Mouse (Mus musculus): ENCODE data around the gene Phactr2.

The Phactr2 gene

DNA sequence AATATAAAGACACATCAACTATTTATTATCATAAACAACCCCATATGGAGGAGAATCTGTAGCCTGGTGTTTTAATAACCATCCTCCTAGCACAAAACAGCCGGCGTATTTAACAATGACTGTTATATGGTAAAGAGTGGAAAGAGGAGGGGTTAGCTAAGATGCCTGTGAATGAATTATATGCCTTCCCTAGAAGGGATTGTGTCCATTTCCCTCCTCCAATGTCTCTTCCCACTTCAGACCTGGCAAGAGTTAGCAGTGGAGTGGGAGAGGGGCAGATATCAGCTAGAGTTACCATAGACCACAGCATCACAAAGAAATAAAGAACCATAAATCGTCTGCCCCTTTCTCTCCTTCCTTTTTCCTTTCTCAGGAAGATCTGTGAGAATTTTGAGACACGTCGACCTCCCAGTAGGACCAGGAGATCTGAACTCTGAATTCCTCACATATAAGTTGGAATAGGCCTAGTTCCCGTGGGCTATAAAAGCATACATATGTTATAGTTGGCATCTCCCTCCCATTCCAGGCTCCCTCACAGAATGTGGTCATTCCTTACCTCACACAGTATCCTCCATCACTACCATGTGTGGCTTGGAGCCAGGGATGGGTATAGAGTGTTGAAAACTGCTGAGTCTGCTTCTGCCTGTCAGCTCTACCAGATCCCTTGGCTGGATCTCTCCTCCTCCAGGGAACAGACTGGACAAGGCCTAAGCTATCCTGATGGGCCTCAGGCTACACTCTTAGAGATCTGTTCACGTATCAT is 25.7 kb downstream of the Phactr2 start:
- in situ Hi-C loops (cut with MboI, MseI): loop anchor here (10.0 kb wide), 1 partner anchor 1226 kb away; no protein-coding TSS in a partner anchor

DNA sequence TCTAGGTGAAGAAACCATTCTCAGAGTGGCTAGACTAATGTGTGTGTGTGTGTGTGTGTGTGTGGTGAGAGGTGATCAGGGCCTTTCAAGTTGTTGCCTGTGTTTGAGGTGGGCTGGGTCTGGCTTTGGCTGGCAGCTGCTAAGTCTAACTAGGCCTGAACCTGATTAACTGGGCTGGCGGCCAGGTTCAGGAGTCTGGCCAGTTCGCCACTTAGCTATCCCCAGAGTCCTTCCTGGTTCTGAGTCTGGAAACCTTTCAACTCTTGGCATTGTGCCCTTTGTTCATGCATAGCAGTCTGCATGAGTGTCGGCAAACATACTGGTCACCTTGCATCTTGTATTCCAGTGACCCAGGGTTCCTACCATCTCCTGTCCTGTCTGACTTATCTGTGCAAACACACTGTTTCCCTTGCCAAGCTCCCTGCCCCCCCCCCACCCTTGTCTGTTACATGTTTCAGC is 27.4 kb downstream of the Phactr2 start:
- in situ Hi-C loops (cut with MboI, MseI): loop anchor here (10.0 kb wide), 1 partner anchor 1228 kb away; no protein-coding TSS in a partner anchor

GRCm38 (mm10) chr10:13444257-13444656 is 30.0 kb downstream of the Phactr2 start:
- in situ Hi-C loops (cut with MboI, MseI): loop anchor here (10.0 kb wide), 1 partner anchor 1231 kb away; no protein-coding TSS in a partner anchor

DNA sequence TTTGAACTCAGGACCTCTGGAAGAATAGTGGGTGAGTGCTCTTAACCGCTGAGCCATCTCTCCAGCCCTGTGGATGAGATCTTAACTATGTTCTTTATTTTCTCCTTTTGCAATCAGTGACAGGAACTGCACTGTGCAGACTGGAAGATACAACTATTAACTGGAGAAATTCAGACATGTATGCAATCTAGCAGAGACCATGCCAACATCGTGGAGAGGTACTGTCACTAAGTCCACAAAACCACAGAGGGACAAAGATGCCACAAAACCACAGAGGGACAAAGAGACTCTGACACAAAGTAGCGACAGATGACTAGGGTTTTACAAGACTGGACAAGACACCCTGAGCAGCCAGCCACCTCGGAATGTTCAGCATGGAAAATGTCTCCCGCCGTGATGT is 30.6 kb downstream of the Phactr2 start:
- in situ Hi-C loops (cut with MboI, MseI): loop anchor here (10.0 kb wide), 1 partner anchor 1231 kb away; no protein-coding TSS in a partner anchor

- in situ Hi-C loops (cut with MboI, MseI): loop anchor here (10.0 kb wide), 1 partner anchor 1235 kb away; no protein-coding TSS in a partner anchor
Observed at GRCm38 (mm10) chr10:13440292-13440691, 33.9 kb downstream of the Phactr2 start.

- in situ Hi-C loops (cut with MboI, MseI): no loop called here
Observed at GRCm38 (mm10) chr10:13438118-13438821, 35.9 kb downstream of the Phactr2 start.

DNA sequence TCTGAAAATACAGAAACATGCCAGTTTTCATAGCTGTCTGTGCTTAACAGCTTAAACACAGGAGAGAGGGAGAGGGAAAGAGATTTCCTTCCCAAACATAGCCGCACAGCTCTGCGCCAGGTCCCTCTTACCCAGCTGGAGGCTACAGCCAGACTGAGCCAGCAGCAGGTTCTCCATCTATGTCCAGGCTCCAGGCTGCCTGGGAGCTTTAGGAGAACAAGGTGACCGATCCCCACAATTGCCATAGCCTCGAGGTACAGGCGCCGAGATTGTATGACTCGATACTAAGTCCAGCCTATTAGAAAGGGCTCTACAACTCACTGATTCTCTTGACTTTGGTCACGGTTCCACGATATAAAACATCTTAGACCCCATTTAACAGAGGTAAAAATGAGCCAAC is 37.2 kb downstream of the Phactr2 start:
- in situ Hi-C loops (cut with MboI, MseI): no loop called here

- in situ Hi-C loops (cut with MboI, MseI): no loop called here
Observed at GRCm38 (mm10) chr10:13433016-13433415, 41.2 kb downstream of the Phactr2 start.

- in situ Hi-C loops (cut with MboI, MseI): no loop called here
Observed at GRCm38 (mm10) chr10:13431641-13432540, 42.3 kb downstream of the Phactr2 start.

DNA sequence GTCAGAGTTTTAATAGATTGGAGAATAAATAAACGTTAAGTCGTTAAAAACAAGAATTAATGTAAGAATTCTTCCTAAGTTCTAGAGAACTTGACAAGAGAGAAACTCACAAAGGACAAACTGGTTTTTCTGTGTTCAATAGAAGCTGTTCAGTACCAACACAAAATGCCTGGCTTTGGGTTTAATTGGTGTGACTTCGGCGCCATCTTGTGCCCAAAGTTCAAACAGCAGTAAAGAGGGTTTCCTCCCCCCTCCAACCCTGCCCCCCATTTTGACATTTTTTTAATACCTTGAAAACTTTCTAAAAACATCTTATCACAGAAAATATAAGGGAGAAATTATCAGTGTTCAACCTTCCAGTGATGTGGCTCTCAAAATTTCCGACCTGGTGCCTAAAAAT is 44.4 kb downstream of the Phactr2 start:
- in situ Hi-C loops (cut with MboI, MseI): loop anchor here (5.0 kb wide), 1 partner anchor 412 kb away; no protein-coding TSS in a partner anchor

DNA sequence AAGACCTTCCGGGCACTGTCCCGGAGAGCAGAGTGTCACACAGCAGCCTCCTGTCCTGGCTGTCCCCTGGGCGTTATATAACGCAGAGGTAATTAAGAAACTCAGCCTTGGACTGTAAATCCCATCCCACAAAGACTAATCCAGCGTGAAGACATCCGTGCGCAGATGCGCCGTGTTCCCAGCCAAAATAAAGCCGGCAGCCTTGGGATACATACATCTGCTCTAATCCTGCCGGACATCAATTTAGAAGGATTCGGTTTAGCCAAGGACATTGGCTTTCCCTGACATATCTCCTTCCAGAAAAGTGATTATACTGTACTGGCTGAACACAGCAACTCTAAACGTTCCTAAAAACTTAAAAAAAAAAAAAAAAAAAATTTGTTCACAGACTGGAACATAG is 45.0 kb downstream of the Phactr2 start:
- in situ Hi-C loops (cut with MboI, MseI): loop anchor here (5.0 kb wide), 1 partner anchor 412 kb away; no protein-coding TSS in a partner anchor

DNA sequence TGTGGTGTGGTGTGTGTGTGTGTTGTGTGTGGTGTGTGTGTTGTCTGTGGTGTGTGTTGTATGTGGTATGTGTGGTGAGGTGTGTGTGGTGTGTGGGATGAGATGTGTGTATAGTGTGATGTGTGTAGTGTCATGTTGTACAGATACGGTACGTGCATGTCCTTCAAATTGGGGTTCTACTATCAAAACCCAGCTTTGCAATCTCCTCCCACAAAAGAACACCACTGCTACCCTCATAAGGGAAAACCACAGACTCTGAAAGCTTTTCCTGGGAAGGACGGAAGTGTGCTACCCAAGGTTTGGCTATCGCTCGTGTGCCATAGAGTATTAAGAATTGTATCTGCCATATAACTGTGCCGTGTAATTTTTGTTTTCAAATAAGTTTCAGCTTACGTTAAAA is 45.7 kb downstream of the Phactr2 start:
- in situ Hi-C loops (cut with MboI, MseI): loop anchor here (5.0 kb wide), 1 partner anchor 411 kb away; no protein-coding TSS in a partner anchor

GRCm38 (mm10) chr10:13427599-13427998 is 46.6 kb downstream of the Phactr2 start:
- in situ Hi-C loops (cut with MboI, MseI): loop anchor here (5.0 kb wide), 1 partner anchor 410 kb away; no protein-coding TSS in a partner anchor

DNA sequence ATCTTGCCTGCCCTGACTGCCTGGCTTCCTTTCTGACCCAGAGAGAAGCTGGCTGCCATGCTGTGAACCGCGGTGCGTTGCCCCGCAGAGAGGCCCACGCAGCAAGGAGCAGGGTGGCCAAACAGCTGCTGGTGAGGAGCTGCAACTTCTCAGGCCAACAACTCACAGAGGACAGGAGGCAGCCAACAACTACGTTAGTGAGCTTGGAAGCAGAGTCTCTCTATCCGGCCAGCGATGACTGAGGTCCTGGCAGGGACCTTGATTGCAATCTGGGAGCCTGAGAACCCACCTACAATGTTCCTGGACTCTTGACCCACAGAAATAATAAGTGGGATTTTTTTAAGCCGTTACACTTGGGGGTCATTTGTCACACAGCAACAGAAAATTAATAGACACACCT is 49.0 kb downstream of the Phactr2 start:
- in situ Hi-C loops (cut with MboI, MseI): loop anchor here (5.0 kb wide), 1 partner anchor 408 kb away; no protein-coding TSS in a partner anchor

- in situ Hi-C loops (cut with MboI, MseI): loop anchor here (5.0 kb wide), 1 partner anchor 337 kb away; no protein-coding TSS in a partner anchor
Observed at GRCm38 (mm10) chr10:13424508-13424907, 49.7 kb downstream of the Phactr2 start.

GRCm38 (mm10) chr10:13424015-13424414 is 50.2 kb downstream of the Phactr2 start:
- in situ Hi-C loops (cut with MboI, MseI): loop anchor here (5.0 kb wide), 1 partner anchor 337 kb away; no protein-coding TSS in a partner anchor

- in situ Hi-C loops (cut with MboI, MseI): loop anchor here (5.0 kb wide), 1 partner anchor 335 kb away; no protein-coding TSS in a partner anchor
Observed at GRCm38 (mm10) chr10:13422121-13422520, 52.1 kb downstream of the Phactr2 start.

DNA sequence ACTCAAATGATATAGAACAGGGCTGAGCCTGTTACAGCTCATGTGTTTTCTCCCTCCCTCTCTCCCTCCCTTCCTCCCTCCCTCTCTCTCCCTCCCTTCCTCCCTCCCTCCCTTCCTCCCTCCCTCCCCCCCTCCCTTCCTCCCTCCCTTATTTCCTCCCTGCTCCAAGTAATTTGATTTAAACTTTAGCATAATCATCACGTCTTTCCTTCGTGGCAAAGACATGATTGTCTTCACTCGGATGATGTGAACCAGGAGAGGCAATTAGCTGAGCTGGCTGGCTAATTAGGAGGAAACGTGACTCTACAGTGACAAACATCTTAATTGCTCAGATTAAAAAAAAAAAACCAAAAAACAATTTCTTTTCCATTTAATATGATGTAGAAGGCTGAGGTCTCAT is 55.0 kb downstream of the Phactr2 start:
- in situ Hi-C loops (cut with MboI, MseI): no loop called here

DNA sequence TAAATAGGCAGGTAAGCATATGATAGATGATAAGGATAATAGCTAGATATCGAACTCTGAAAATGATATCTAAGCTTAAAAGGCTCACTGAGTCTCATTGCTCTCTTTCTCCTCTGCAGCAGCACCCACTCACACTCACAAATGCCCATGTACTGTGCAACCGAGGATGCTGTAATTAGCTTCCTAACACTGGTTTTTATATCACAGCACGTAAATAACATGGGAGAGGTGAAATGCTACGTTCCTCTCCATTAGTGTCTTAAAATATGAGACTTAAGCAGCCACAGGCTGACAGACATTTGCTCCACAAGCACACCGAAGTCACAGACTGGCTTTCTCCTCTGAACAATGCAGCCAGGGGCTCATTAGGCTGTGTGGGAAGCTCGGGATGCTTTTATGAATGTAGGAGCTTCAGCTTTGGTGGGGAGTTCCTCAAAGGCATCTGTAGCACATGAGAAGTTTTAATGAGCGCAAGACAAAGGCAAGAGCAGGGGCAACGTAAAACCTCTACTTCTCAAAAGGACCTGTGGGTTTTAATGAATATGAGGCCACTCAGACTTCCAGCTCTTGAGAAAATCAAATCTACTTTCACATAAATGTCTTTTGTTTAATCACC is 58.6 kb downstream of the Phactr2 start:
- in situ Hi-C loops (cut with MboI, MseI): no loop called here

- in situ Hi-C loops (cut with MboI, MseI): no loop called here
Observed at GRCm38 (mm10) chr10:13412202-13412923, 61.8 kb downstream of the Phactr2 start.
